Mouse (Mus musculus): ENCODE data around the gene Trem1. TPM values are rescaled to one million over a fixed set of nuclear protein-coding genes. Genes with fewer than 3 reads are reported as not detected.

Trem1 gene
- under 1 TPM in 1 of 2 experiments, not detected in 1; 0.08 TPM for total RNA-seq (2021)
- long read RNA-seq, experiment 1 = 0 reads
- long read RNA-seq, experiment 2, partial matches to known transcripts = 1 of 1 reads
- long read RNA-seq, experiment 2, other reads (novel, unspliced or antisense) = 0 of 1 reads

DNA sequence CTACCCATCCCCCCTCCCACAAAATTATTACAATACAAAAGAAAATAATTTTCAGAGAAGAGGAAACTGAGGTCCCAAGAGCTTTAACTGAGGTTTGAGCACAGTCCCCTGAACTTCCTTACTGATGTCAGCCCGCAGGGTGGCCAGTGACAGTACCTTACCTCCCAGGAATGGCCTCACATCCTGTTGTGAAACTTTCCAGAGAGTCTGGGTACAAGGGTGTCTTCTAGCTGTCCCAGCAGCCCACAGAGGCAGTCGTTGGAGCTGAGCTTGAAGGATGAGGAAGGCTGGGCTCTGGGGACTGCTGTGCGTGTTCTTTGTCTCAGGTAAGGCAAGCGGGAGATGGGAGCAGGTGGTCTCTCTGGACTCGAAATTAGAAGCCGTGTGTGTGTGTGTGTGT is at the start of gene Trem1:
Gene Trem1 (plus strand): TSS at position 251 of the 400 bp plus-strand sequence.
- DNase-seq (ENCODE audit: low spot score in 2 of 2) = no peak

- DNase-seq (ENCODE audit: low spot score in 2 of 2) = no peak
Measured at GRCm38 (mm10) chr17:48185252-48185651, 47.3 kb upstream of the Trem1 start.

GRCm38 (mm10) chr17:48192366-48192765 is 40.2 kb upstream of the Trem1 start:
- no peak for DNase-seq (ENCODE audit: low spot score in 2 of 2)

DNA sequence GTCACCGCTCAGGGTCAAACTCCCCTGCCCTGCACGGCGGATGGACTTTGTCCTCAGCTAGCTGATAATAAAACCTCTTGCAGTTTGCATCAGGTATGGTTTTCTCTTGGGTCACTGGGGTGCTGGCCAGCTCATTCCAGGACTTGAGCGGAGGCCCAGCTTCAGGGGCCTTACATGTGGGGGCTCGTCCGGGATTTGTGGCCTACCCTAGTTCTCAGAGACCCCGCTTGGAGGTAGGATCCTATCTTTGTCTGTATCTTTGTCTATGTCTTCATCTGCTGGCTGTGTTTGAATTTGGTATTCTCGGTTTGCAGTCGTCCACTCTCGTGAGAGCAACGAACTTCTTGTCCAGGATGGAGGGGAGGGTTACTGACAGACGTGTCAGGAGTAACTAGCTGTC is 29.5 kb upstream of the Trem1 start:
- no peak for DNase-seq (ENCODE audit: low spot score in 2 of 2)

- DNase-seq (ENCODE audit: low spot score in 2 of 2) = no peak
Measured at GRCm38 (mm10) chr17:48212596-48212995, 20.0 kb upstream of the Trem1 start.

DNA sequence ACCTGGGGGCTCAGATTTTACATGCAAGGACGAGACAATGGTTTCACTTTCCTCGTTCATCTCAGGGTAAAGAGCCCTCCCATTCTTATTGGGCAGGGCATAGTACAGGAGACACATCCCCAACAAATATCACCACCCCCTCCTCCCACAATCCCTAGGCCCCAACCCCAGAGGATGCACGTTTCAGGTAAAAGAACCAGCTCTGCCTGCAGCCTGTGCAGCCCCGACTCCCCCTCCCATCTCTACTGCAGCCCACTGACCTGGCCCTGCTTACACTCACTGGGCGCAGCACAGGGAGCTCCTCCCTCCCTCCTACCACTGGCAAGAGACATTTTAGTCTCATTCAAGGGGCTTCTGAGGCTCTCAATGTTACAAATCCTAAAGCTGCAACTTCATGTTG is 19.1 kb upstream of the Trem1 start:
- peak in 1 of 2 experiments; percentile 14 for DNase-seq (ENCODE audit: low spot score in 2 of 2)

- no peak for DNase-seq (ENCODE audit: low spot score in 2 of 2)
Measured at GRCm38 (mm10) chr17:48215429-48215828, 17.1 kb upstream of the Trem1 start.

DNA sequence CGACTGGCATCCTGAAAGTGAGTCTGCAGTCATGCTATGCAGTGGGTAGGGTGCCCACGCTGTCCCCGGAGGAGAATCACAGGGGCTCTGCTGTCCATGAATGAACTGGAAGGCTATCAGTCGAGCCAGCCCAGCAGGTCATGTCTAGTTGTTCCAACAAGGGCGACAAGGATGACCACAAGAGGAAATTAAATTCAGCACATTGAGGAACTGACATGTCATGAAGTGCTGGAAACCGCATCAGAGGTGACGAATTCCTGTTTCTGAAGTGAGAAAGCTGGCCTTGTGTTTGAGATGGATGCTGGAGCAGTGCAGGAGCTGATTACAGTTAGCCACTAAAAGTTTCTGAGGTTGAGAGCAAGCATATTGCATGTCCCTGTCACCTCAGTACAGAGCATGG is 1.9 kb upstream of the Trem1 start:
- peak in 1 of 2 experiments; percentile 8 for DNase-seq (ENCODE audit: low spot score in 2 of 2)

DNA sequence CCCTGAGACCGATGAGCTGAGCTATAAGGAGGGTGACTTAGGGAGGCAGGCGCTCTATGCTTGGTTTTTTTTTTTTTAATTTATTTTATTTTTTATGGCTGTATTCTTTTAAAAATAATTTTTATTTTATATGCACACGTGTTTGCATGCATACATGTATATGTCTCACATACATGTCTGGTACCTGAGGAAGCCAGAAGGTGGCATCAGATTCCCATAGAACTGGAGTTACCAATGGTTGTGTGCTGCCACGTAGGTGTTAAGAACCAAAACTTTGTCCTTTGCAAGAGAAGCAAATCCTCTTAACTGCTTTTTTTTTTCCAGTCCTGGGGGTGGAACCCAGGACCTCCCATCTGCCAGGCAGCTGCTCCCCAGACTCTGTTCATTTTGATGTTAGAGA is 1.2 kb downstream of the Trem1 start:
- peak in 1 of 2 experiments; percentile 1 for DNase-seq (ENCODE audit: low spot score in 2 of 2)

DNA sequence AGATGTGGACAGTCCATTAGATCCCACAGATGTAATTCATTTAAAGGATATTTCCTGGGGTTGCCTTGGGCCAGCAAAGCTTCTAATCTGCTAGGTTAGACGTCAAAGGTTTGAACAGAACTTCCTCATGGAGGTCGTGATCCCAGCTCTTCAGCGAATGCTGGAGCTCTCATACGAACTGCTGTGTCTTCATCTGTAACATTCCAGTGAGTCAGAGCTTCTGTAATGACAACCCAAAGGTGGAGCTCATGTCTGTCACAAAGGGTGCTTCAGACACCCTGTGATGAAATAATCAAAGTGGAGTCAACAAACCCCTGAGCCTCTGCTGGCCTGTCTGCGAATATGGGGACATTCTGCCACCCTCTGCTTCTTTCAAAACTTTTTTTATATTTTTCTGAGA is 2.0 kb downstream of the Trem1 start:
- no peak for DNase-seq (ENCODE audit: low spot score in 2 of 2)

- DNase-seq (ENCODE audit: low spot score in 2 of 2) = no peak
Measured at GRCm38 (mm10) chr17:48235773-48236370, 3.3 kb downstream of the Trem1 start.

DNA sequence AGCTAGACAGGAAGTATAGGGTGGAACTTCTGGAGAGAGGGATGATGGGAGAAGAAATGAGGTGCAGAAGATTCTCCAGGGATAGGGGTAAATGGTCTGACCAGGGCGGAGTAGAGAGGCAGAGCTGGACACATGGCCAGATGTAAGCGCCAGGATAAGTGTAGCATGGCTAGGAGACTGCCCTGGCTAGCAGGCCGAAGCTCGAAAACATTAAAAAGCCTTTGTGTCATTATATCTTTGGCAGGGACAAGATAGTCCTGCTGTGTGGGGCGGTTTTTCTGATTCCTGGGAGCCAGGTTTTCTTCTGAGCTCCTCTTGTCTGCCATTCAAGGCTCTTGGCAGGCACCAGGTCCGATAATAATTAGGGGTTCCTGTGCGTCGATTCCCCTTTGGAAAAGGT is 5.1 kb downstream of the Trem1 start:
- DNase-seq (ENCODE audit: low spot score in 2 of 2) = no peak

DNA sequence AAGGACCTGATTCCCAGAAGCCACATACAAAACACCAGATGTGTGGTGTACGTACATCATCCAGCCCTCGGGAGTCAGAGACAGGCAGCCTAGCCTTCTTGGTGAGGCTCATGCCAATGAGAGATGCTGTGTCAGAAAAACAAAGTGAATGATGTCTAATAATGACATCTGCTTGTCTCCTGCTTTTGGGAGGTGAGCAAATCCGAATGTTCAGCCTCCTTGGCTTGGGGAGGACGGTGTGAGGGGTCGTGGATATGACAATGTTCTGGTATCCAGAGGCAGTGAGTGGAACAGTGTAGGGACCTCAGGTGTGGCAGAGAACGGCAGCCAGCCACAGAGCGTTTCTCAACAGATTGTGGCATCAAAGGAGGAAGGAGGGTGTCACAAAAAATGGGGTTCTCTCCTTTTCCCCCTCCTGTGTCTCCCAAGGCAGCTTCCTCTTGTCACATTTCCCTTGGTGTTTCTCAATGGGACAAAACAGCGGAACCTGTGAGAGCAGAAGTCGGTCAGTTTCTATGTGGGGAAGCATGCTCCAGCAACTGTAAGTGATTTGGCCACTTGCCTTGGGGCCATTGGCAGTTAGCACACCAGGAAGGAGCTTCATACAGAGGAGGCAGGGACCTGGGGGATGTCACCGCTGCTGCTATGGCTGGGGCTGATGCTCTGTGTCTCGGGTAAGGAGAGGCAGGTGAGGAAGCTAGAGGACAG is 14.8 kb downstream of the Trem1 start, which contains the start of gene Trem3:
Gene Trem3 (plus strand): TSS at position 557 of the 708 bp plus-strand sequence.
- no peak for DNase-seq (ENCODE audit: low spot score in 2 of 2)

DNA sequence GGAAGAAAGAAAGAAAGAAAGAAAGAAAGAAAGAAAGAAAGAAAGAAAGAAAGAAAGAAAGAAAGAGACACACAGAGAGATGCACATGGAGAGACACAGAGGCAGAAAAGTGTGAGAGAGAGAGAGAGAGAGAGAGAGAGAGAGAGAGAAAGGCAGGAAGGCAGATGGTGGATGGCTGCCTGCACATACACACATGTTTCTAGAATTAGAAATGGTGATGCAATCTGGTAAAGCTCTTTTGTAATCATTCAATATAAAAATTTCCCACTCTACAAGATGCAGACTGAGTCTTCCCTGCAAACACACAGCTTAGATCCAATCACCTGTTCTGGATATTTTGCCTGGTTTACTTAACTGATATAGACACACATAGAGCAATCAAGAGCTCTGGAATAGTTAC is 16.5 kb downstream of the Trem1 start:
- DNase-seq (ENCODE audit: low spot score in 2 of 2) = no peak

- DNase-seq (ENCODE audit: low spot score in 2 of 2) = no peak
Measured at GRCm38 (mm10) chr17:48249501-48249900, 16.9 kb downstream of the Trem1 start.

GRCm38 (mm10) chr17:48250631-48251030 is 18.1 kb downstream of the Trem1 start:
- DNase-seq (ENCODE audit: low spot score in 2 of 2) = no peak

DNA sequence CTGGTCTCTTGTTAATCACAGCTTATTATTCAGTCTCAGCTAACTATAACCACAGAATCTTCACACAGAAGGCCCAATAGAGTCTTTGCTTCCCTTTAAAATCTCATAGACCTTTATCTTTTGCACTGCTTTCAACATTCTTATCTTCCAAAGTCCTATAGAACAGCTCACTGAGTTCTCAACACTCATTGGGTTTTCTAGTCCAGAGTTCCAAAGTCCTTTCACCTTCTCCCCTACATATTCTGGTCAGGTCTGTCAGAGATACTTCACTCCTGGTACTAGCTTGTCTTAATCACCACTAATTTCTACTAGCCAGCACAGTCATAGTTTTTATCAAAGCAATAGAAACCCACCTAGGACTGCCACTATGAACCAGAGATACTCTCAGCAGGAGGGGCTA is 24.0 kb downstream of the Trem1 start:
- no peak for DNase-seq (ENCODE audit: low spot score in 2 of 2)

GRCm38 (mm10) chr17:48261868-48262267 is 29.3 kb downstream of the Trem1 start:
- DNase-seq (ENCODE audit: low spot score in 2 of 2) = no peak

GRCm38 (mm10) chr17:48263741-48264362 is 31.3 kb downstream of the Trem1 start, which contains the start of gene Treml4:
Gene Treml4, plus strand, starts transcription at chr17:48264295.
- no peak for DNase-seq (ENCODE audit: low spot score in 2 of 2)

DNA sequence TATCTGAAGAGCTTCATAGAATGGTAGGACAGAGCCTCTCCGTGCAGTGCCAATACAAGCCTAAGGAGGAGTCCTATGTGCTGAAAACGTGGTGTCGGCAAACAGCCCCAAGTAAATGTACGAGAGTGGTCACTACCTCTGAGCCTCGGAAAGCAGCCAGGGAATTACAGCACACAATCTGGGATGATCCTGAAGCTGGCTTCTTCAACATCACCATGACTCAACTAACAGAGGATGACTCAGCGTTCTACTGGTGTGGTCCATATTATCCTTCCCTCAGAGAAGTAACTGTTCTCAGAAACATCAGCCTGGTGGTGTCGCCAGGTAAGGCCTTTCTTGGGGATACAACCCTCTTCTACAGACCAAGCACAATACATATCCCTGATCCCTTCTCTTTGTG is 32.1 kb downstream of the Trem1 start:
- no peak for DNase-seq (ENCODE audit: low spot score in 2 of 2)

GRCm38 (mm10) chr17:48266138-48266537 is 33.6 kb downstream of the Trem1 start:
- no peak for DNase-seq (ENCODE audit: low spot score in 2 of 2)

Data from gastrocnemius, postnatal 4 days (tissue).